Mouse (Mus musculus) c-Kit-positive CD71-positive TER-119-positive erythroid progenitor cells, embryonic 14.5 days (primary cell): ENCODE results near the gene Ccdc126.
"Not testable (repeated sequence)": the region's sequence is repeated elsewhere in the genome, so short reads cannot be mapped to it uniquely, and the experiment has no call there.

Source experiments
- DNase-seq: peaks from one replicate; pipeline ENCODE4 v3.0.0-alpha.2; 2013; ENCODE audit warnings: low spot score

Gene Ccdc126

GRCm38 (mm10) chr6:49318966-49319594, at the start of gene Ccdc126:
Gene Ccdc126 (plus strand): TSS chr6:49319274.
- DNase-seq, result peak; percentile 84

- DNase-seq, result no peak
These were observed 49.2 kb upstream of the Ccdc126 start for GRCm38 (mm10) chr6:49269923-49270322.

GRCm38 (mm10) chr6:49271815-49272214, 47.3 kb upstream of the Ccdc126 start:
- DNase-seq, result no peak

GRCm38 (mm10) chr6:49272863-49273262, 46.2 kb upstream of the Ccdc126 start:
- DNase-seq, result no peak

GRCm38 (mm10) chr6:49273934-49274333, 45.1 kb upstream of the Ccdc126 start:
- DNase-seq, result no peak

- no peak for DNase-seq
These were observed 44.5 kb upstream of the Ccdc126 start for GRCm38 (mm10) chr6:49274416-49275091.

GRCm38 (mm10) chr6:49275296-49275695, 43.8 kb upstream of the Ccdc126 start:
- DNase-seq, result no peak

- DNase-seq, result no peak
These were observed 38.1 kb upstream of the Ccdc126 start for GRCm38 (mm10) chr6:49280942-49281341.

GRCm38 (mm10) chr6:49282122-49282521, 37.0 kb upstream of the Ccdc126 start:
- DNase-seq, result no peak

- DNase-seq, result no peak
These were observed 20.8 kb upstream of the Ccdc126 start for GRCm38 (mm10) chr6:49298286-49298685.

- not testable (repeated sequence) for DNase-seq
These were observed 4.3 kb upstream of the Ccdc126 start for GRCm38 (mm10) chr6:49314821-49315220.

GRCm38 (mm10) chr6:49319595-49320315, 681 bp downstream of the Ccdc126 start:
- no peak for DNase-seq

- no peak for DNase-seq
These were observed 2.3 kb downstream of the Ccdc126 start for GRCm38 (mm10) chr6:49321341-49321740.

GRCm38 (mm10) chr6:49322056-49322455, 3.0 kb downstream of the Ccdc126 start:
- DNase-seq, result no peak

- no peak for DNase-seq
These were observed 3.9 kb downstream of the Ccdc126 start for GRCm38 (mm10) chr6:49322986-49323385.

- no peak for DNase-seq
These were observed 5.5 kb downstream of the Ccdc126 start for GRCm38 (mm10) chr6:49324528-49324927.

GRCm38 (mm10) chr6:49325294-49325693, 6.2 kb downstream of the Ccdc126 start:
- DNase-seq, result no peak

- DNase-seq, result no peak
These were observed 7.8 kb downstream of the Ccdc126 start for GRCm38 (mm10) chr6:49326846-49327245.

GRCm38 (mm10) chr6:49331369-49332059, 12.4 kb downstream of the Ccdc126 start:
- no peak for DNase-seq

- DNase-seq, result no peak
These were observed 12.9 kb downstream of the Ccdc126 start for GRCm38 (mm10) chr6:49332060-49332370.

- DNase-seq, result no peak
These were observed 19.5 kb downstream of the Ccdc126 start for GRCm38 (mm10) chr6:49338566-49338965.

GRCm38 (mm10) chr6:49339145-49339544, 20.1 kb downstream of the Ccdc126 start:
- DNase-seq, result no peak
